In the genomic region with DNA sequence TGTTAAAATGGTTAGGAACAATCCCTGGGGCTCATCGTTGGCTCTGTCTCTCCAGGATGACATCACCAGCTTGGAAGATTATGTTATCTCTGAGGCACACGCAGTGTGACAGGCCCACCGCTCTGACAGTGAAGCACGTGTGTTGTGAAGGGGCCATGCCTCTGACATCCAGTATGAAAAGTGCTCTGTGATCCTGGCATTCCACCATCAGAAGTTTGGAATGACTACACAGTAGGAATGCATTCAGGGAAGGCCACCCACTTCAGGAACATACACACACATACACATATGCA, we compare ENCODE assay signal across 13 mouse cellular contexts. TPM values are rescaled to one million over a fixed set of nuclear protein-coding genes. Genes with fewer than 3 reads are reported as not detected.
DNase-seq lines count a peak whose midpoint lies in the region; ATAC-seq and TF ChIP-seq lines count a peak whose summit lies in the region.
"Had no signal": no experiment of that assay in that cellular context is flagged by ENCODE, and none has a peak within 500 bp of the region (broad histone marks: within the 10 kb centered on the region; RNA-seq: fewer than 3 reads in every experiment).

No protein-coding gene starts in this region.

- H3K27ac ChIP-seq in embryonic facial prominence, embryonic 14.5 days (replicated peaks; ENCODE audit: low read depth, low read length): no peak overlapping the region
- no peak overlapping the region for H3K27ac ChIP-seq in embryonic facial prominence, embryonic 10.5 days (replicated peaks)
- no peak overlapping the region for H3K27ac ChIP-seq in lung, postnatal 0 days (ENCODE audit: low read length)
- H3K27ac ChIP-seq in stomach, embryonic 16.5 days (ENCODE audit: low read length): 0 out of 2 replicates have a peak overlapping the region, but pooled peaks have one; percentile 30
- H3K27ac ChIP-seq: hindbrain, embryonic 10.5 days; limb, embryonic 15.5 days; midbrain, embryonic 13.5 days; neural tube, embryonic 13.5 days had no signal

- H3K27me3 ChIP-seq in embryonic facial prominence, embryonic 14.5 days (replicated peaks; ENCODE audit: control insufficient read depth, insufficient read depth, low read length): no peaks in the 10 kb centered on the region
- H3K27me3 ChIP-seq in embryonic facial prominence, embryonic 10.5 days (replicated peaks; ENCODE audit: low read depth, poor library complexity, severe bottlenecking): no peaks in the 10 kb centered on the region
- H3K27me3 ChIP-seq in lung, postnatal 0 days (replicated peaks; ENCODE audit: insufficient read depth, low read length): no peaks in the 10 kb centered on the region
- no peaks in the 10 kb centered on the region for H3K27me3 ChIP-seq in stomach, embryonic 16.5 days (ENCODE audit: control insufficient read depth, insufficient read depth, low read length)
- H3K27me3 ChIP-seq: limb, embryonic 15.5 days; midbrain, embryonic 13.5 days; neural tube, embryonic 13.5 days had no signal

- WGBS in embryonic facial prominence, embryonic 14.5 days: 73% methylated on average over 4 of the region's 4 CpGs
- WGBS in embryonic facial prominence, embryonic 10.5 days: 88% methylated on average over 4 of the region's 4 CpGs
- 41% methylated on average over 4 of the region's 4 CpGs for WGBS in lung, postnatal 0 days
- WGBS in stomach, embryonic 16.5 days: 50% methylated on average over 4 of the region's 4 CpGs

- peak; percentile 71; the same call in 1 of the 2 replicates for ATAC-seq in embryonic facial prominence, embryonic 14.5 days (ENCODE audit: low read depth)
- ATAC-seq in lung, postnatal 0 days: peak; percentile 33; the same call in 1 of the 2 replicates
- peak; percentile 71 for ATAC-seq in stomach, embryonic 16.5 days (ENCODE audit: insufficient read depth, low FRiP score)
- ATAC-seq: midbrain, embryonic 13.5 days had no signal

- no peaks in the 10 kb centered on the region for H3K9me3 ChIP-seq in embryonic facial prominence, embryonic 14.5 days (ENCODE audit: control insufficient read depth, low read length)
- H3K9me3 ChIP-seq in embryonic facial prominence, embryonic 10.5 days: no peaks in the 10 kb centered on the region; the same call in 1 of the 2 replicates
- no peaks in the 10 kb centered on the region for H3K9me3 ChIP-seq in lung, postnatal 0 days (ENCODE audit: low read length)
- H3K9me3 ChIP-seq in stomach, embryonic 16.5 days (replicated peaks; ENCODE audit: control insufficient read depth, low read length): no peaks in the 10 kb centered on the region
- H3K9me3 ChIP-seq: hindbrain, embryonic 10.5 days; limb, embryonic 15.5 days; midbrain, embryonic 13.5 days; neural tube, embryonic 13.5 days had no signal

- H3K9ac ChIP-seq in embryonic facial prominence, embryonic 14.5 days (ENCODE audit: low read depth, low read length): no peak overlapping the region
- no peak overlapping the region for H3K9ac ChIP-seq in lung, postnatal 0 days (replicated peaks; ENCODE audit: low read depth)
- H3K9ac ChIP-seq in stomach, embryonic 16.5 days (ENCODE audit: low read length): no peak overlapping the region
- H3K9ac ChIP-seq: limb, embryonic 15.5 days; midbrain, embryonic 13.5 days; neural tube, embryonic 13.5 days had no signal

- H3K36me3 ChIP-seq in embryonic facial prominence, embryonic 14.5 days (ENCODE audit: control insufficient read depth, insufficient read depth, low read length): peaks cover 41% of the 10 kb centered on the region
- H3K36me3 ChIP-seq in embryonic facial prominence, embryonic 10.5 days (replicated peaks): peaks cover 61% of the 10 kb centered on the region
- H3K36me3 ChIP-seq in lung, postnatal 0 days (ENCODE audit: insufficient read depth, low read length): peaks cover 10% of the 10 kb centered on the region; the same call in 1 of the 2 replicates
- peaks cover 4% of the 10 kb centered on the region; the same call in 1 of the 2 replicates for H3K36me3 ChIP-seq in stomach, embryonic 16.5 days (ENCODE audit: control insufficient read depth, insufficient read depth, low read length)

- no peak for TF ChIP-seq CTCF in lung, postnatal 0 days (IDR thresholded peaks at IDR 0.05)

- peak; percentile 23 for DNase-seq in embryonic facial prominence, embryonic 14.5 days (ENCODE audit: low spot score)
- DNase-seq in embryonic facial prominence, embryonic 10.5 days (ENCODE audit: low spot score): no peak
- no peak for DNase-seq in lung, postnatal 0 days (ENCODE audit: low spot score)
- DNase-seq in lung, postnatal 4 days: no peak
- DNase-seq in liver: peak; percentile 43
- DNase-seq in frontal cortex, postnatal 25 days (ENCODE audit: low spot score in 2 of 2): no peak
- no peak for DNase-seq in yolk sac, embryonic 10.5 days (ENCODE audit: low spot score)
- DNase-seq: thymus, postnatal 14 days had no signal

- TF ChIP-seq EP300 in lung, postnatal 0 days (IDR thresholded peaks at IDR 0.05): no peak

- H3K4me1 ChIP-seq in embryonic facial prominence, embryonic 14.5 days (ENCODE audit: control insufficient read depth, insufficient read depth, low read length): no peaks in the 10 kb centered on the region
- H3K4me1 ChIP-seq in embryonic facial prominence, embryonic 10.5 days: peaks cover 2% of the 10 kb centered on the region; the same call in 1 of the 2 replicates
- H3K4me1 ChIP-seq in lung, postnatal 0 days (ENCODE audit: insufficient read depth, low read depth, low read length): no peaks in the 10 kb centered on the region
- H3K4me1 ChIP-seq in stomach, embryonic 16.5 days (ENCODE audit: control insufficient read depth, insufficient read depth, low read length): peaks cover 7% of the 10 kb centered on the region; the same call in 1 of the 2 replicates
- H3K4me1 ChIP-seq: limb, embryonic 15.5 days; neural tube, embryonic 13.5 days had no signal

- no peak overlapping the region for H3K4me2 ChIP-seq in embryonic facial prominence, embryonic 14.5 days (ENCODE audit: low read depth, low read length)
- H3K4me2 ChIP-seq in lung, postnatal 0 days (replicated peaks; ENCODE audit: low read depth, low read length): no peak overlapping the region
- H3K4me2 ChIP-seq in stomach, embryonic 16.5 days (ENCODE audit: low read depth, low read length): no peak overlapping the region
- H3K4me2 ChIP-seq: limb, embryonic 15.5 days; midbrain, embryonic 13.5 days; neural tube, embryonic 13.5 days had no signal

- H3K4me3 ChIP-seq in embryonic facial prominence, embryonic 14.5 days (ENCODE audit: low read depth, low read length): no peak overlapping the region
- no peak overlapping the region for H3K4me3 ChIP-seq in embryonic facial prominence, embryonic 10.5 days
- H3K4me3 ChIP-seq in lung, postnatal 0 days (ENCODE audit: low read depth, low read length): no peak overlapping the region
- H3K4me3 ChIP-seq in stomach, embryonic 16.5 days (replicated peaks; ENCODE audit: low read length): no peak overlapping the region
- H3K4me3 ChIP-seq: hindbrain, embryonic 10.5 days; limb, embryonic 15.5 days; midbrain, embryonic 13.5 days; neural tube, embryonic 13.5 days had no signal

RNA-seq across cellular contexts. Expression of a gene that starts 49.8 kb away (rescaled TPM):
- polyA plus RNA-seq in embryonic facial prominence, embryonic 14.5 days (2014; fragmentation: Nextera tagmentation; extraction: Ambion mirVana): 25.4 and 26.0 TPM in 2 replicates
- 12.7 and 13.3 TPM in 2 replicates for polyA plus RNA-seq in embryonic facial prominence, embryonic 10.5 days (2016; fragmentation: Nextera tagmentation; extraction: Ambion mirVana)
- 35.9 and 40.5 TPM in 2 replicates for polyA plus RNA-seq in lung, postnatal 0 days (2015; fragmentation: Nextera tagmentation; extraction: Ambion mirVana)
- polyA plus RNA-seq in stomach, embryonic 16.5 days (2015; fragmentation: Nextera tagmentation; extraction: Ambion mirVana): 19.2 and 22.6 TPM in 2 replicates

Comparison
In these comparisons a context has a peak if more than half of its experiments do, and no peak if none do; other contexts are left out.
1. DNase-seq: peak in embryonic facial prominence, embryonic 14.5 days (single experiment) and liver (single experiment); none in embryonic facial prominence, embryonic 10.5 days (single experiment), lung, postnatal 0 days (single experiment), lung, postnatal 4 days (0 of 2), frontal cortex, postnatal 25 days (0 of 2) and yolk sac, embryonic 10.5 days (single experiment).
2. Peak in every context shown above with its lines, with median percentiles within 50 percentile points of each other: ATAC-seq.